Mouse (Mus musculus) cerebellum, postnatal 4 days (tissue): ENCODE data around the gene 1700020N01Rik.

Source experiments
- DNase-seq, 2 experiments: peaks; one replicate each; pipeline ENCODE4 v3.0.0; 2022; ENCODE audit warnings: low spot score in 2 of 2, mixed read lengths in 1 of 2

Gene 1700020N01Rik

GRCm38 (mm10) chr10:21669750-21670161 is 76.8 kb downstream of the 1700020N01Rik start:
- no peak for DNase-seq

- DNase-seq = no peak
These were observed 77.2 kb downstream of the 1700020N01Rik start for GRCm38 (mm10) chr10:21670168-21670567.
